Mouse (Mus musculus) liver, adult 2 months (tissue): ENCODE data around the gene Syt12. TPM values are rescaled to one million over a fixed set of nuclear protein-coding genes. Genes with fewer than 3 reads are reported as not detected.

Experiments
- DNase-seq: peaks from one replicate; pipeline ENCODE4 v3.0.0-alpha.2; 2011; ENCODE audit warnings: low read depth, low spot score; ENCODE audit errors: extremely low read depth
- H3K27ac ChIP-seq: fragments of 200-500 bp; replicated peaks from 2 replicates; pipeline ENCODE4 v1.5.1; 2012; ENCODE audit warnings: low read depth, mild to moderate bottlenecking, control low read depth, inconsistent platforms, low read length; ENCODE audit not compliant: insufficient read depth
- H3K27me3 ChIP-seq: fragments of 200-500 bp; 2 replicates; pipeline ENCODE4 v1.6.1; 2012; ENCODE audit warnings: mild to moderate bottlenecking, moderate library complexity, low read length, inconsistent platforms; ENCODE audit not compliant: control insufficient read depth, insufficient read depth
- H3K36me3 ChIP-seq: fragments of 200-500 bp; 2 replicates; pipeline ENCODE4 v1.6.1; 2012; ENCODE audit warnings: low read length, inconsistent platforms; ENCODE audit not compliant: control insufficient read depth, insufficient read depth
- H3K4me1 ChIP-seq: fragments of 200-500 bp; 2 replicates; pipeline ENCODE4 v1.6.1; 2011; ENCODE audit warnings: low read length; ENCODE audit not compliant: control insufficient read depth, insufficient read depth
- H3K4me3 ChIP-seq: fragments of 200-500 bp; 2 replicates; pipeline ENCODE4 v1.5.1; 2011; ENCODE audit warnings: low read depth, mild to moderate bottlenecking, control low read depth, low read length, moderate library complexity; ENCODE audit not compliant: insufficient read depth
- H3K79me2 ChIP-seq: fragments of 200-500 bp; 2 replicates; pipeline ENCODE4 v1.6.1; 2012; ENCODE audit warnings: inconsistent platforms, mild to moderate bottlenecking, low read length, moderate library complexity; ENCODE audit not compliant: control insufficient read depth, insufficient read depth
- H3K9ac ChIP-seq: fragments of 200-500 bp; 2 replicates; pipeline ENCODE4 v1.6.1; 2012; ENCODE audit warnings: low read depth, mild to moderate bottlenecking, control low read depth, inconsistent platforms, low read length
- CTCF ChIP-seq: fragments of 200-500 bp; IDR thresholded peaks from 2 replicates; pipeline ENCODE4 v1.5.1; 2011; ENCODE audit warnings: low read depth, low read length, control low read depth
- POLR2A ChIP-seq: fragments of 200-500 bp; IDR thresholded peaks from 2 replicates; pipeline ENCODE4 v1.6.1; 2011; ENCODE audit warnings: low read length, control low read depth; ENCODE audit not compliant: insufficient read depth; ENCODE audit errors: extremely low read depth
- whole genome bisulfite sequencing: fragments of 180-500 bp; shearing (Covaris S2); methylation state at CpG from one replicate; pipeline ENCODE4 v1.1.7; 2018; 5-methylcytosine and 5-hydroxymethylcytosine counted together
- polyA plus RNA-seq: library from polyadenylated mRNA; depleted of rRNA; stranded (reverse); fragments of >200 nt; gene quantifications from 2 replicates; pipeline ENCODE4 v1.2.3, GENCODE M21; 2012
- total RNA-seq: library from RNA; depleted of rRNA; stranded (reverse); fragments of >200 nt; gene quantifications from 2 replicates; pipeline ENCODE4 v1.2.3, GENCODE M21; 2014

The Syt12 gene
- total and polyA plus RNA-seq, 2 experiments = 0.28 to 0.91 TPM

DNA sequence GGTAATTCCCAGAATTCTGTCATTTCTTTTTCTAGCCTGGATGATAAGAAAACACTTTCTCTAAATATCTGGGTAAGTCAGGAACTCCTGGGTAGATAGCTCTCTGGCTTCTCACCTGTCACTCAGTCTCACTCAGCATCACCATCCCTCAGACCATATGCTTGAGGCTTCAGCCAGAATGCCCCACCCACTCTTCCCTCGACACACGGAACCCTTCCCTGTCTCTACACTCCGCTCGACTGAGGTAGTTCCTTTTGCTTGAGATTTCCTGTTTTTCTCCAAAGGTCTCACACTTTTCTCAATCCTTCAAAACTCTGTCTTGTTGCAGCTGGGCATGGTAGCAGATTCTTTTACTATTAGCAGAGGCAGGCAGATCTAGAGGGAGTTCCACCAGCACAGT lies 4.1 kb upstream of the Syt12 start:
- WGBS = 71% methylated on average over 4 of the region's 4 CpGs
- Histone ChIP-seq H3K4me1 (peaks cover 6% of the 10 kb centered on the region; the same call in 1 of the 2 replicates), H3K79me2 (no peaks in the 10 kb centered on the region), H3K9ac (no peak overlapping the region), H3K36me3 (no peaks in the 10 kb centered on the region), H3K4me3 (no peak overlapping the region), H3K27me3 (peaks cover 5% of the 10 kb centered on the region; the same call in 1 of the 2 replicates), H3K27ac (no peak overlapping the region)
- TF ChIP-seq CTCF (no peak), POLR2A (no peak)
- no peak for DNase-seq

DNA sequence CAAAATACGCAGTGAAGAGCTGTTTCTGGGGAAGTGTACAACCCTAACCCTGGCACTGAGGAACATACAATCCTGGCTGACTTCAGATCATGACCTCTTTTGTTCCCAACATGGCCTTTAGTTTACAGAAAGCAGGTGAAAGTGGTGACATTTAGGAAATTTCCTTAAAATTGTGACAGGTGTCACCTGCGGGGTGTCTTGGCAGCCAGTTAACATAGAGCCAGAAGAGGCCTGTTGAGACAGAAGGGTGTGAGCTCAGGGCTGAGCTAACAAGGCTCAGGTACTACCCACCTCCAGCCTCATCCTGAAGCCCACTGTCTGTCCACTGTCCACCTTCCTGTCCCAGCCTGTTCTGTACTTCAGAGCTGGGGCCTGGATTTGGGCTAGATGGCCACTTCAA lies 2.8 kb upstream of the Syt12 start:
- no peak overlapping the region for H3K27ac ChIP-seq
- 88% methylated on average over 2 of the region's 2 CpGs for WGBS
- H3K9ac ChIP-seq = no peak overlapping the region
- H3K27me3 ChIP-seq = peaks cover 5% of the 10 kb centered on the region; the same call in 1 of the 2 replicates
- H3K36me3 ChIP-seq = no peaks in the 10 kb centered on the region
- TF ChIP-seq CTCF = no peak
- TF ChIP-seq POLR2A = no peak
- DNase-seq = no peak
- H3K79me2 ChIP-seq = no peaks in the 10 kb centered on the region
- no peak overlapping the region for H3K4me3 ChIP-seq
- peaks cover 6% of the 10 kb centered on the region; the same call in 1 of the 2 replicates for H3K4me1 ChIP-seq

DNA sequence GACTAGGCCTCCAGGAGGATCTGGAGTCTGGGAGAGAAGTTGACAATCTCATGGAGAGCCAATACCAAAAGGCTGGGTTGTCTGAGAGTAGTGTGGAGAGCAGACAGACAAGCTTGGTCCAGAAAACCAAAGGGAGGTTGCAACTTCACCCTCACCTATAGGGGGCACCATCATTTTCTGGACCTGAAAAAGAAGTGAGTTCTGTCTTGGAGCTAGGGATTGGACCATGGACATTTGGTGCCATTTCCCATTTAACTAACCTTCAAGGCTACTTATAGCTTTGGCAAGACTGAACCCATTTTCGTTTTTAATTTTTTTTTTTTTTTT lies 906 bp upstream of the Syt12 start:
- no peak overlapping the region for H3K27ac ChIP-seq

DNA sequence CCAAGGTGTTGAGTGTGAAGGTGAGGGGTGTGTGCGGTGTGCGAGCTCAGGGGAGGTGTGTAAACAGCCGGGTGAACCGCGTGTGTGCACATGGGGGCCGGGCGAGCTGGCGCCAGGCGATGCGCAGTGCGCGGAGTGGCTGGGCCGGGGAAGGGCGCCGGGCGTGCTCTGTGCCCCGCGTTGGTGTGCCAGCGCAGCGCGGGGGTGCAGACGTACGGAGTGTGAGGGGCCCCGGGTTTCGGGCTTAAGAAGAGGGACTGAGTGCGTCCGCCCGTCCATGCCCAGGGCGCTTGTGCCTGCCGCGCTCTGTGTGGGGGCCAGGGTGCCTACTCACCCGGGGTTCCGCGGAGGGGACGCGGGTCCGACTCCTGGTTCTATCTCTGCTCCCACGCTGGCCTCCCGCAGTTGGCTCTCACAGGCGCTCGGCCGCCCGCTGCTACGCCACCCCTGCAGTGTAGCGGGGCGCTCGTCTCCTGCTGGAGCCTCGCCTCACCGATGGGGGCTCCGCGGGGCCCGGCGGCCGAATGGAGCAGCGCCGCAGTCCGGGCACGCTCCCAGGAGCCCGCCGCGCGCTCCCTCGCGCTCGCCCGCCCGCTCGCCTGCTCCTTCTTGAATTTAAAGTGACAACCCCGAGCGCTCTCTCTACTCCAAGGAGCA lies 518 bp downstream of the Syt12 start:
- 2% methylated on average over 70 of the region's 70 CpGs for WGBS
- DNase-seq = no peak
- TF ChIP-seq CTCF (no peak), POLR2A (no peak)
- H3K79me2 ChIP-seq = no peaks in the 10 kb centered on the region
- H3K27ac ChIP-seq = no peak overlapping the region
- peak overlapping the region; percentile 89 for H3K9ac ChIP-seq
- peaks cover 6% of the 10 kb centered on the region; the same call in 1 of the 2 replicates for H3K4me1 ChIP-seq
- peaks cover 5% of the 10 kb centered on the region; the same call in 1 of the 2 replicates for H3K27me3 ChIP-seq
- H3K4me3 ChIP-seq = peak overlapping the region; percentile 75
- no peaks in the 10 kb centered on the region for H3K36me3 ChIP-seq

More for the DNA sequence above, 906 bp upstream of the Syt12 start:
- TF ChIP-seq CTCF = peak; percentile 25; the same call in 1 of the 2 replicates
- no peak for TF ChIP-seq POLR2A
- no peak overlapping the region for H3K9ac ChIP-seq
- H3K79me2 ChIP-seq = no peaks in the 10 kb centered on the region
- H3K27me3 ChIP-seq = peaks cover 5% of the 10 kb centered on the region; the same call in 1 of the 2 replicates
- WGBS = 18% methylated on average over 1 of the region's 1 CpGs
- H3K4me3 ChIP-seq = no peak overlapping the region
- H3K36me3 ChIP-seq = no peaks in the 10 kb centered on the region
- DNase-seq = peak; percentile 32
- H3K4me1 ChIP-seq = peaks cover 6% of the 10 kb centered on the region; the same call in 1 of the 2 replicates

DNA sequence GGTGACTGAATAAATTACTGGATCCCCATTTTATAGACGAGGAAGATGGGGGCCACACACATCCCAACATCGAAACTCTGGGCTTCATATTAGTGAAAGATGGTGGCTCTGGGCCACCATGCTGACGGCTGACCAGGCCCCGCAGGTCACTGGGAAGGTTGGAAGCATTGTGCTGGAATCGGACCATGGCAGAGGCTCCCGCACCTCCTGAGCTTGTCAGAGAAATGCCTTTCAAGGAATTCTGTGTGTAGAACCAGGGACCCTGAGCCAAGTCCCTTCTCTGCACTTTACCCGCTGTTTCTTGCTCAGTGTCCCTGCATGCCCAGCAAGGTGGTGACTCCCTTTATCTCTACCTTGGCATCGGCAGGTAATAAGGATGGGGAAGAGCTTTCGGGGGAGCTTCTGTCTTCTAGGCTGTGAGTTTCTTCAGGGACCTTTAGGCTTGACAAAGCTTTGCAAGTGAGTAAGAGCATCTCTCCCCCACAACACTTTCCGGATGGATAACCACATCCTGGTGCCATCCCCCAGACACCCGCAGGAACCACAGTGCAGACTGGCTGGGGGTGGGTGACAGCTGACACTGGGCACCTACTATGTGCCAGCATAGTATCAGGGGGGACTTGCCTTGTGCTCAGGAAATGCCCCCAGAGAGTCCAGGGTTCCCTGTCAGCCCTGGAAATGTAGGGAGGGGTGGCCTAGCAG lies 1.9 kb downstream of the Syt12 start:
- 87% methylated on average over 11 of the region's 11 CpGs for WGBS
- Histone ChIP-seq H3K27ac (no peak overlapping the region), H3K27me3 (peaks cover 5% of the 10 kb centered on the region; the same call in 1 of the 2 replicates), H3K4me3 (no peak overlapping the region), H3K36me3 (no peaks in the 10 kb centered on the region), H3K79me2 (no peaks in the 10 kb centered on the region), H3K4me1 (peaks cover 6% of the 10 kb centered on the region; the same call in 1 of the 2 replicates), H3K9ac (no peak overlapping the region)
- no peak for DNase-seq
- no peak for TF ChIP-seq POLR2A
- TF ChIP-seq CTCF = no peak
